Mouse (Mus musculus): ENCODE results near the gene Lmx1b. TPM values are rescaled to one million over a fixed set of nuclear protein-coding genes. Genes with fewer than 3 reads are reported as not detected.

Gene Lmx1b
- total and polyA plus RNA-seq, 3 experiments: not detected

DNA sequence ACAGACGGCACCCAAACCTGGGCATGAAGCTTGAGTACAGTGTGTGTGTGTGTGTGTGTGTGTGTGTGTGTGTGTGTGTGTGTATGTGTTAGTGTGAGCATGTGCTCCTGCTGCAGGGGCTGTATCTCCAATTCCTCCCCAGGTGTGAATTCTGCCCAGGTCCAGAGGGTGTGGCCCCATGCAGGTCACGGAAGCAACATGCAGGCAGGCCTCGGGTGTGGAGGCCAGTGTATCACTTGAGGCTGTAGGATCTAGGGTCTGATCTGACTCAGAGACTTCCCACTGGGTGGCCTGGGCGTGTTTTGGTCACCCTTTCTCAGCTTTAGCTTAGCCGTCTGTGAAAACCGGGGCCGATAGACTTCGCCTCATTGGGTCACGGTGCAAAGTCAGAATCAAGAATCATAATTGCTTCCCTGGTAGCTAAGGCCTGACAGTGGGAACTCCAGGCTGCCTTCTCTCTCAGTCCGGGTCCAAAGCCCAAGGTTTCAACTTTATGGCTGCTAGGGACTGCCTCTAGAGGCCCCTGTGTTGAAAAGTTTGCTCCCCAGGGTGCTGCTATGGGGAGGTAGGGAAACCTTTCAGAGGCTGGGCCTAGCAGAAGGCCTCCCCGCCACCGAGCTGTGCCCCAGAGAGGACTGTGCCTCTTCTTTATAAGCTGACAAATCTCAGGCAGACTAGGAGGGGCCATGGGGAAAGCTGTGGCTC, 38.8 kb upstream of the Lmx1b start:
- H3K79me2 ChIP-seq (replicated peaks; ENCODE audit: control insufficient read depth, extremely low read depth, insufficient read depth, poor library complexity, severe bottlenecking): no peaks in the 10 kb centered on the region
- H3K9ac ChIP-seq (ENCODE audit: insufficient read depth, low read depth): no peak overlapping the region
- no peak overlapping the region for H3K27ac ChIP-seq (ENCODE audit: insufficient read depth, low read depth)
- peaks cover 81% of the 10 kb centered on the region for H3K27me3 ChIP-seq (replicated peaks)
- in situ Hi-C loops (cut with MboI; ENCODE audit: low pct_ligation_motif_present, low pct_unique_long_range_greater_than_20kb, low sequenced_read_pairs): loop anchor here (10.0 kb wide), 1 partner anchor 46 kb away; no protein-coding TSS in a partner anchor
- dilution Hi-C loops (cut with MboI; ENCODE audit: extremely low pct_ligation_motif_present, extremely low pct_unique_long_range_greater_than_20kb, low sequenced_read_pairs): no loop called here
- no peaks in the 10 kb centered on the region for H3K36me3 ChIP-seq (replicated peaks in 1 of 2; ENCODE audit: control insufficient read depth in 1 of 2, insufficient read depth in 1 of 2, low read length in 1 of 2)
- no peak for DNase-seq (ENCODE audit: extremely low read depth)
- no peak overlapping the region for H3K4me2 ChIP-seq (ENCODE audit: insufficient read depth, low read depth, poor library complexity, severe bottlenecking)
- TF ChIP-seq MAX (IDR thresholded peaks at IDR 0.05; ENCODE audit: low read length) (no peak), TBP (conservative IDR thresholded peaks at IDR 0.05; ENCODE audit: low read depth, low read length) (no peak), CTCF (conservative IDR thresholded peaks at IDR 0.05 in 1 of 2, IDR thresholded peaks at IDR 0.05 in 1 of 2; ENCODE audit: low read depth in 2 of 2, low read length in 2 of 2) (no peak), CHD2 (IDR thresholded peaks at IDR 0.05; ENCODE audit: low read length) (no peak), JUN (IDR thresholded peaks at IDR 0.05; ENCODE audit: insufficient read depth, low read depth, low read length) (no peak), ELF1 (IDR thresholded peaks at IDR 0.05; ENCODE audit: low read depth, low read length) (no peak)
- H3K9me3 ChIP-seq (replicated peaks; ENCODE audit: low read length): no peaks in the 10 kb centered on the region
- no peak overlapping the region for H3K4me3 ChIP-seq (replicated peaks in 1 of 3; ENCODE audit: low read depth in 2 of 3, low read length in 2 of 3, poor library complexity in 1 of 3)
- H3K4me1 ChIP-seq (ENCODE audit: control insufficient read depth in 1 of 2, insufficient read depth in 2 of 2): peaks cover 0 to 7% of the 10 kb centered on the region in 2 experiments; a peak in 2 of 4 replicates

DNA sequence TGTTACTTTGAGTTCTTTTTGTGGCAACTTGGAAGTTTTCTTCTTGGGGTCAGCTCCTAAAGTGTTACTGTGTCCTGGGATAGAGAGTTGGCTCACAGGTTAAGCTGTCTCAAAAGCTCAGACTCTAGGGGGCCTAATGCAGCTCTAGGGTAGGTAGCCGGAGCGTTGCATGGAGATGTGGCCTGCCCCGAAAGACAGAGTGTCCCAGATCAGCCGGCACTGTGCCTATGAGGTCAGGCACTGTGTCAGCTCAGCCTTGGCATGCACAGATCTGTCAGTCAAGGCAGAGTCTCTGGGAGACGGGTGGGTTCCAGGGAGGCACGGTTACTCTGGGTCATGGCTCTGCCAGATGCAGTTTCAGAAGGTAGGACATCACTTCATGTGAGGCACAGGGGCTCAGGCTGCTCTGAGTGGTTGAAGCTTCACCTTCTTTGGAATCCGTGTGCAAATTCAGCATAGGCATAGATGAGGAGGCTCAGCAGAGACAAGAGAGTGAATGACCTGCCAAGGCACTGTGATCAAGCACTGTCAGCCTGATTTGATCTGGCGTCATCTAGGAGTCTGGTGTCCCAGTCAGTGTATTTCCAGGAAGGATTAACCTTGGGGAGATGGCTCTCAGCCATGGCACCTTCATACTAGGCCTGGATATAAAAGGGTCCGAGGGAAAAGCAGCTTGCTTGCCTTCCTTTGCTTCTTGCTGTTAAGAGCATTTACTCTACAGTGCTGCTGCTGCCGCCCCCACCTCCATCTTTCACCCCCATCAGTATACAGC, 32.6 kb upstream of the Lmx1b start:
- Histone ChIP-seq H3K9ac (ENCODE audit: insufficient read depth, low read depth) (no peak overlapping the region), H3K27ac (ENCODE audit: insufficient read depth, low read depth) (no peak overlapping the region), H3K36me3 (replicated peaks in 1 of 2; ENCODE audit: control insufficient read depth in 1 of 2, insufficient read depth in 1 of 2, low read length in 1 of 2) (no peaks in the 10 kb centered on the region), H3K79me2 (replicated peaks; ENCODE audit: control insufficient read depth, extremely low read depth, insufficient read depth, poor library complexity, severe bottlenecking) (no peaks in the 10 kb centered on the region), H3K4me2 (ENCODE audit: insufficient read depth, low read depth, poor library complexity, severe bottlenecking) (no peak overlapping the region), H3K9me3 (replicated peaks; ENCODE audit: low read length) (peaks cover 2% of the 10 kb centered on the region), H3K27me3 (replicated peaks) (peaks cover 79% of the 10 kb centered on the region), H3K4me3 (replicated peaks in 1 of 3; ENCODE audit: low read depth in 2 of 3, low read length in 2 of 3, poor library complexity in 1 of 3) (no peak overlapping the region), H3K4me1 (ENCODE audit: control insufficient read depth in 1 of 2, insufficient read depth in 2 of 2) (peaks cover 0 to 5% of the 10 kb centered on the region in 2 experiments; a peak in 1 of 4 replicates)
- in situ Hi-C loops (cut with MboI; ENCODE audit: low pct_ligation_motif_present, low pct_unique_long_range_greater_than_20kb, low sequenced_read_pairs) (loop anchor here (10.0 kb wide), 1 partner anchor 52 kb away; no protein-coding TSS in a partner anchor), dilution Hi-C loops (cut with MboI; ENCODE audit: extremely low pct_ligation_motif_present, extremely low pct_unique_long_range_greater_than_20kb, low sequenced_read_pairs) (no loop called here)
- no peak for TF ChIP-seq SIN3A (IDR thresholded peaks at IDR 0.05; ENCODE audit: low read length)
- no peak for TF ChIP-seq ZKSCAN1 (IDR thresholded peaks at IDR 0.05; ENCODE audit: borderline replicate concordance, low read depth, low read length)
- no peak for TF ChIP-seq NELFE (IDR thresholded peaks at IDR 0.05; ENCODE audit: low read depth, low read length)
- TF ChIP-seq USF2 (conservative IDR thresholded peaks at IDR 0.05; ENCODE audit: low read depth, low read length): no peak
- TF ChIP-seq CHD2 (IDR thresholded peaks at IDR 0.05; ENCODE audit: low read length): no peak
- TF ChIP-seq MAX (IDR thresholded peaks at IDR 0.05; ENCODE audit: low read length): no peak
- TF ChIP-seq ETS1 (conservative IDR thresholded peaks at IDR 0.05; ENCODE audit: low read depth, low read length): no peak
- TF ChIP-seq ELF1 (IDR thresholded peaks at IDR 0.05; ENCODE audit: low read depth, low read length): no peak
- no peak for TF ChIP-seq E2F4 (IDR thresholded peaks at IDR 0.05; ENCODE audit: insufficient replicate concordance, low read depth, low read length)
- TF ChIP-seq POLR2A (IDR thresholded peaks at IDR 0.05; ENCODE audit: low read depth, low read length): no peak
- no peak for TF ChIP-seq MXI1 (IDR thresholded peaks at IDR 0.05; ENCODE audit: low read depth, low read length)
- no peak for TF ChIP-seq EP300 (IDR thresholded peaks at IDR 0.05; ENCODE audit: low read length)
- no peak for TF ChIP-seq KAT2A (IDR thresholded peaks at IDR 0.05; ENCODE audit: insufficient replicate concordance, low read length)
- TF ChIP-seq IRF4 (IDR thresholded peaks at IDR 0.05; ENCODE audit: low read depth, low read length): no peak
- no peak for TF ChIP-seq UBTF (IDR thresholded peaks at IDR 0.05; ENCODE audit: low read depth, low read length)
- TF ChIP-seq USF1 (IDR thresholded peaks at IDR 0.05; ENCODE audit: low read depth, low read length): no peak
- no peak for TF ChIP-seq MYC (IDR thresholded peaks at IDR 0.05; ENCODE audit: low read depth, low read length)
- TF ChIP-seq RAD21 (IDR thresholded peaks at IDR 0.05; ENCODE audit: low read depth, low read length): no peak
- TF ChIP-seq MAFK (IDR thresholded peaks at IDR 0.05; ENCODE audit: insufficient replicate concordance, low read length): no peak
- TF ChIP-seq BHLHE40 (IDR thresholded peaks at IDR 0.05; ENCODE audit: low read depth, low read length): no peak
- DNase-seq (ENCODE audit: extremely low read depth): no peak
